Mouse (Mus musculus): ENCODE data around the gene Gm10234.

Gene Gm10234

DNA sequence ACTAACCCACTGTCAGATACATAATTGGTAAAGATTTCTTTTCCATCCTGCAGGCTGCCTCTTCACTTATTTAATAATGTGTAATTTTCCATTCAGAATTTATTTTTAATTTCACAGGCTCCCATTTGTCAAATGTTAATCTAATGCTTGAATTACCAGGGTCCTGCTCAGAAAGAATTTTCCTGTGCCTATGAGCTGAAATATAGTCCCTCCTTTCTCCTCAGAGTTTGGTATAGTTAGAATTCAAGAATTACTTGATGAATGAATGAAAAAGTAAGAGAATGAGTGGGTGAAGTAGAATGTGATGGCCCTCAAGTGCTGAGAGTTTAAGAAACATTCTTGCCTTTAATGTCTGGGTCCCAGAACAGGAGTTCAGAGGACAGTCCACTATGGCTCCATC lies at the start of gene Gm10234:
Gm10234 (plus strand) TSS at position 301 of the 400 bp plus-strand sequence.
- DNase-seq (ENCODE audit: low read depth, low spot score) = no peak

DNA sequence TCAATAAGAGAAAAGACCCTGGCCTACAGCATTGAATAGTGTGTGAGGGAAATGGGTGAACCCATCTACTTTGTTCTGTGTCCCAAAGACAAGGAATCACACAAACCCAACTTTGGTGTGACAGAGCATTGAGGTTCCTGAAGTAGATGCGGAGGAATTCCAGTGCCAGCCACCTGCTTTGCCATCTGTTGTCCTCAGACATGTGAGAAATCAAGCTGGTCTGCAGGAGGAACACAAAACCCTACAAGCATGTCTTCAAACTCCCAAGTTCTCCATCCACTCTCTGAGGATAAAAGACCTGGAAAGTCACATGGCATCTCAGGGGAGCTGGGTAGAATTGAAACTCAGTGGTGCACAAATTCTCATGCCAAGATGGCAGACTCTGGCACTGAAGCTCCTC lies 44.3 kb upstream of the Gm10234 start:
- DNase-seq (ENCODE audit: low read depth, low spot score) = no peak

DNA sequence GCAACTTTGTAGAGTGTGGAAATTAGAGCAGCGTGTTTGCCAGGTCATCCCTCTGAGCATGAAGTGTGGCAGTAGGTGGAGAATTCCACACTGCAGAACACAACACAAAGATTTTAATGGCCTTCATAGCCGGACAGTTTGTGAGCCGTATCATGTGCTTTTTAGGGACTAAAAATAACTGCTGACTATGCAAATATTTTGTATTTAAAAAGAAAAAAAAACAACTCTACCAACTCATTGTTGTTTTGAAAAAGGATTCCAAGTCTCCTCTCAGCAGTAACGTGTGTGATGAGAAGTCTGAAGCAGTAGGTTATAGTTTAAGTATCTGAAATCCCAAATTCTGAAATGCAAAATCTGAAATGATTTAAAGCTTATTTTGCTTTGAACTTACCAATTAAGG lies 25.9 kb upstream of the Gm10234 start:
- DNase-seq (ENCODE audit: low read depth, low spot score) = no peak

DNA sequence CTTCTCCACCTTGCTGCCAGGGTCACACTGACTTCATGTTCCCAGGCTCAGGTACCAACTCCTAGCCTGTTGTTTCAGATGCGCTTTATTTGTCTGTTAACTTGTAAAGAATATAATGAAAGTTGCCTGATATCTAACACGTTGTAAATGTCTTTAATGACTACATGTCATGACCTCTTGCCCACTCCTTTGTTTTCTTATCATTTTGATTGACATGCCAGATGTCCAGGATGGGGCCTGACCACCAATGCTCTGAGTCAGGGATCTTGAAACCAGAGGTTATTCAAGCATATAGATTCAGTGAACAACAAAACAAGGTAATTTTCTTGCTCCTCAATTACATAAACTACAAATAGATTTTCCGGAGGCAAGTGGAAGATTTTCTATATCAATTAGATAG lies 23.5 kb upstream of the Gm10234 start:
- no peak for DNase-seq (ENCODE audit: low read depth, low spot score)

DNA sequence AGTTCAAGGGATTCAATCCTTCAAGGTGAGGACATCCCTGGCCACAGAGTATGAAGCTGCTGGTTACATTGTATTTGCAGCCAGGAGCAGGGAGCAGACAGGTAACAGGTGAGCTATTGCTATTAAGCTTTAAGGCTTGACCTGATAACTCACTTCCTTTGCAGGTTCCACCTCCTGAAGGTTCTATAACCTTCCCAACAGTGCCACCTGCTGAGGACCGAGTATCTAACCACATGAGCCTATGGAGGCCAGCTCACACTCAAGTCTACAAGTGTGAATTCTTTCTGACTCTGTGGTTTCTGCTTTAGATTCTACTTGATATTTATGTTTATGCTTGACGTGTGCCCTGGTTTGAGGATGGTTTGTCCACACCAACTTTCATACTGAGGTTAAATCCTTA lies 21.3 kb upstream of the Gm10234 start:
- peak; percentile 9 for DNase-seq (ENCODE audit: low read depth, low spot score)

DNA sequence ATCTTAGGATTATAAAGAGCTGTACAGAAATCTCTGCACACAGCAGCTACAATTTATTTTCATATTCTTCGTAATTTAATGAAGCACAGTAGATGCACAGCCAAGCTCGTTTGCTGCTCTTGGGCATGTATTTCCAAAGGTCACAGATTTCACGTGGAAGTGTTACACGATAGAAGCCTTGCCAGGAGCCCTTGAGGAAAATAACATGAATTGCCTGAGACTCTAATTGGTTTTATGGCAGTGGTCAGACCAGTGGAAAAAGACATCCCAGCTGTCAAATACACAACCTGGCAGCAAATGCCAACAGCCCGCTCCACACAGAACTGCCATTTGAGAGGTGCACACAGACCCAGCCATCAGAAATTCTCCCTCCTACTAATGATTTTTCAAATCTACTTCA lies 9.3 kb downstream of the Gm10234 start:
- DNase-seq (ENCODE audit: low read depth, low spot score) = no peak

DNA sequence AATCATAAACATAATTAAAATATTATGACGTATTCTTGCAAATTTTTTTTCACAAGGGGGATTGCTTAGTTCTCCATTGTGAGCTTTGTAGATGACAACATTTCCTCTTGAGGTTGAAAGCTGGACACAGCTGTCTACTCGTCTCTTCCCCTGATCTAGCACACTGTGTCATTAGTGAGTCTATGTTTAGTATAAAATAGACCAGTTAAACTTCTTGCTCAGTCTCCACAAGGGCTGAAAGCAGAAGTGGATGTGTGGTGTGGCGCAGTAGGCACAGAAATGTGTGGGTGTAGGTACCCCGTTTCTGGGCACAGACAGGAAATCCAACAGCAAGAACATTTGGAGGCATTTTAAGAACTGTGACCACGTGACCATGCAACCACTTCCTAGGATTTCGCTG lies 12.9 kb downstream of the Gm10234 start:
- no peak for DNase-seq (ENCODE audit: low read depth, low spot score)

DNA sequence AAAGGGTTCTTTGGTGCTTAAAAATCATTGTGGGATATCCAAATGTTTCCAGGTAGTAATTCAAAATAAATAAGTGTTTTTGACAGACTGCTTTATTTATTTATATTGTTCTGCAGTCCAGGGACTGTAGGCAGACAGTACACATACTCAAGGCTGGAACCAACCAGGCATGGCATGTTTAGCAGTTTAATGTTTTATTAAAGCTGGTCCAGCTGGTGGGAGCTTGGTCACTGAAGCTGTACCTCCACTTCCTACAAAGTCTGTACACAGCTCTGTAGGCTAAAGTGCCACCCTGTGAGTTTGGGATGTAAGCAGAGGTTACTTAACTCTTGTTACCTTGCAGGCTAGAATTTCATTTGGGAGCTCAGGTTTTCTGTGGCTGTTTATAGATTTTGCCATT lies 27.5 kb downstream of the Gm10234 start:
- no peak for DNase-seq (ENCODE audit: low read depth, low spot score)

DNA sequence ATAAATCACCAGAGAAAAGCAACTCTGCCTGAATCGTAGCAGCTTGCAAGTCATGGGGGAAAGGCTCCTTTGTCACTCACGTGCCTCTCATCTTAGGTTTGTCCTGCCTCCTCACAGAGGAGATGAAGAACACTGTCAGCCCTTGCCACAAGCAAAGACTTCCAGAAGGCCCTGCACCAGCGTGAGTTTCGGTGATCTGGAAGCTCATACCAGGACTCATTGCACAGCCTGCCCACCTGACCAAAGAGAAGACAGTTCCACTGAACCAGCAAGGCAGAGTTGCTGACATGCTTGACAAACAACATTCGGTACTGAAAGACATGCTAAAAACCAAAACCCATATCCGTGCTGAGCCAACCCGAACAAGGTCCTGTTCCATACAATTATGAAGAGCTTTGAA lies 31.1 kb downstream of the Gm10234 start:
- no peak for DNase-seq (ENCODE audit: low read depth, low spot score)

DNA sequence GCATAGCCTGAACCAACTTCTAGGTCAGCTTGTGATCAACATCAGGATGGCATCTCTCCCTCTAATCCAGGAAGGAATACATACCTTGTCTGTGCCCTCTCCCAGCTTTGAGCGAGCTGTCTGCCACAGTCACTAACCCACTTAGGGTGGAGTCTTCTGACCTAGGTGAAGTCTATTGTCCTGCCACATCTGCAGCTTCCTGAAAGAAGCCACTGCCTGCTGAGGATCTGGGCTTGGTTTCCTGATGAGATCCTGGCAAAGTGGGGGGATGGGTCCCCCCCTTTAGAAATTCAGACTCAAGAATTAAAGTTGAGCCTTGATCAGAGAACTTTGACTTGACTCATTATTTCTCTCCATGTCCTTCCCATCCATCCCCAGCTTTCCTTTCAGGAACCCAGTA lies 32.0 kb downstream of the Gm10234 start:
- peak; percentile 62 for DNase-seq (ENCODE audit: low read depth, low spot score)

DNA sequence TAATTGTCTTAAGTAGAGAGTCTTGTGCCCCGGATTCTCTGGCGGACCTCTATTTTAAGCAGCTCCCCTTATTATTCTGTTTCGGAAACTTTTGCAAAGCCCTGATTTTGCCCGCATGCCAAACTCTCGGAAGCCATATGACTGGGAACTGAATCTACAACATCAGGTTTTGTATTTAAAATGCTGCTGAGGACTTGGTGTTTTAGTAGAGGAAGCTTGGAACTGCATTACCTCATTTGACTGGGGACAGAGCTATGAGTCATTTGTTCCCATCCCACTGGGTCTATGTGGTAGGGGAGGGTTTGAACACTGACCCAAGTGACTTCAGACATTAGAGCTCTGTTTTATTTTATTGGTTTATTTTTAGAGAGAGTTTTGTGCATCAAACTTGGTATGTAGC lies 38.2 kb downstream of the Gm10234 start:
- DNase-seq (ENCODE audit: low read depth, low spot score) = no peak

DNA sequence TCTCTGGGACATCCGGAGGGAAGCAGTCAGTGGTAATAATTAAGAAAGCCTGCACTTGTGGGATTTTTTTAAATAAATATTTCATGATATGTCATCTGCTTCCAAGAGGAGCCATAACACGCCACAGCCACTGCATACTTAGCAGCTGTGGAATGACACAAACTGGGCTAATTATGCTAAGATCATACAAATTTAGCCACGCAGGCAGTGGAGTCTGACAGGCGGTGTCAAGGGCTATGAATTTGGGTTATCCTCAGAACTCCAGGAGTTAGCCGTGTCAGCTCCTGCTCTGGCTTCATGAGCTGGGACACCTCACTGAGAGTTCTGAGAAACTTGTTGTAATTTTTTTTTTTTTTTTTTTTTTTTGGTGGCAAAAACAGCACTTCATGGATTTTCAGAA lies 40.8 kb downstream of the Gm10234 start:
- DNase-seq (ENCODE audit: low read depth, low spot score) = no peak

DNA sequence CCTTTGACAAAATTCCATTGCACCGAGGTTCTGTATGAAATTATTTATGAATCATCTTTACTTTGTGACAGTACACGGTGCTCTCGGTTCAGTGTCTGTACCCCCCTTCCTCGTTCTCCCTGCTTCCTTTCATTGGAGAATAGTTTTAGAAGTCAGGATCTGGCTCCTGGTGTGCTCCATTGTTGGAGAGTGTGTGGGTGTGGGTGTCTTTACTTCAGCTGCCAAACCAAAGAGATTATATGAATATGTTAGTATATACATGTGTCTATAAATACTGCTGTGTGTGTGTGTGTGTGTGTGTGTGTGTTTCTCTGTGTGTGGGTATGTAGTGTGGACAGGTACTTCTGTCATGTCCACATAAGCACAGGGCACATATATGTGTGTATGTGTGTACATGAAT lies 49.9 kb downstream of the Gm10234 start:
- no peak for DNase-seq (ENCODE audit: low read depth, low spot score)
